Mouse (Mus musculus) CD4-positive helper T cell, adult 2 months (primary cell): Measurements from ENCODE around the gene Serpinf2.
"Not testable (repeated sequence)": the region's sequence is repeated elsewhere in the genome, so short reads cannot be mapped to it uniquely, and the experiment has no call there.

Experiments
- DNase-seq: peaks from one replicate; pipeline ENCODE4 v3.0.0-alpha.2; 2012; ENCODE audit warnings: low read depth, missing footprints, low spot score

Gene Serpinf2

GRCm38 (mm10) chr11:75459751-75460102, 20.3 kb upstream of the Serpinf2 start:
- no peak for DNase-seq

DNA sequence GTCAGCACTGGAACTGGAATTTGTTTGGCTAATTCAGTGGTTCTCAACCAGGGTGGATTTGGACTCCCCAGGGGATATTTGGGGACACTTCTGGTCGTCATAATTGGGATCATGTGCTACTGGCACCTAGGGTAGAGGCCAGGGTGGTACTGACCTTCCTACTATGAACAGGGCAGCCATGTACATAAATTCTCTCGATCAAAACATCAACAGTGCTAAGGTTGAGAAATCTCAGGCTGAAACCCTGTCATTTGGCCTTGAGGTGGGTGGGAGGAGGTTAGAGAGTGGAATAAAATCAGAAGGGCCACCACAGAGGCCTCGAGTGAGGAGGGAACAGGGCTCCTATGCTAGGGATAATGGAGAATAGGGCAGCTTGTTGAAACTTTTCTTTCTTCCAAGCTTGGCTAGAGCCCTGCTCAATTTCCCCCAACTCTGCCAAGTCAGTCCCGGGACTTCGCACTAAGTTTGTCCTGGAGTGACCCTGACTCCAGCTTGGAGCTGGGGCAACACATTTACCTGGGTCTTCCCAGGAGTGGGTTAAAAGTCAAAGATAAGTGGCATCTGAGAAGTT, 19.8 kb upstream of the Serpinf2 start:
- no peak for DNase-seq

DNA sequence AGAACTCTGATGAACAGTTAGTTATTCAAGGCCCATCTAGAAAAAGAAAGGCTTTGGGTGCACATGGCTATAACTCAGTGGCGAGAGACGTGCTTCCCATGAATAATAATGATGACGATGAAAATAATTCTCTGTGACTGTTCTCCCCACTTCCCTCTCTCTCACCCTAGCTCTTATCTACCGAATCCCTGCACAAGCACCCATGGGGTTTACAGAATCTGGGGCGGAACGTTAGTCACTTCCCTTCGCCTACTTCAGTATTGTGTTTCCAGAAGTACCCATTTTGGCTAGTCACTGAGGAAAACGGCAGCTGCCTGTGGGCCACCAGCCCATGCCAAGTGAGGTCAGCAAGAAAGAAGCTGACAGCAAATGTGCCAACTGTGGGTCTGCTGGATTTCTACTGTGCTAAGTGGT, 19.2 kb upstream of the Serpinf2 start:
- DNase-seq, result peak; percentile 34

DNA sequence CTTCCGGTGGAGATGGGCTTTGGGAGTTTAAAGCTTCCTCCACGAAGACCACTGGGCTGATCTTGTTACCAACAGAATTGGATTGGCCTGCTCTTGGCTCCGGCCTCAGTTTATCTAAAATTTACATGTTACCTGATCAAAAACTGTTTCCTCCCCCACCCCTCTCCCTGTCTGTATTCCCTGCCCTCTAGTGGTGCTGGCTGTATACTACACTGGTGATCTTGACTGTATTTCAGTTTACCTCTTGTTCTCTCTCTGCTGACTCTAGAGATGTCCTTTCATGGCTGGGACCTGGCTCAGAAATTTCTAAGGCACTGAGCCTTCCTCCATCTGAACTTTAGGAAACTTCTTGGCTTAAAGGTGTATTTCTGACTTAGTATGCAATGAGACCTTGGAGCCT, 18.8 kb upstream of the Serpinf2 start:
- DNase-seq, result peak; percentile 67

- DNase-seq, result peak; percentile 22
Observed at GRCm38 (mm10) chr11:75456440-75456871, 17.1 kb upstream of the Serpinf2 start.

DNA sequence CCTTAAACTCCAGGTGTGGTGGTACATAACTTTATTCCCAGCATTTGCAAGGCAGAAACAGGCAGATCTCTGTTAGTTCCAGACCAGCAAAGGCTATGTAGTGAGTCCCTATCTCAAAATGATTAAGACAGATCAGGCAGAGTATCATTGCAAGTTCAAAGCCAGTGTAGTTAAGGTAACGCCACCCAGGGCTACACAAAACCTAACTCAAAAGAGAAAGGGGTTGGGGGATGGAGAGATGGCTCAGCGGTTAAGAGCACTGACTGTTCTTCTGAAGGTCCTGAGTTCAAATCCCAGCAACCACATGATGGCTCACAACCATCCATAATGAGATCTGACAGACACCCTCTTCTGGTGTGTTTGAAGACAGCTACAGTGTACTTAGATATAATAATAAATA, 16.6 kb upstream of the Serpinf2 start:
- not testable (repeated sequence) for DNase-seq

- DNase-seq, result peak; percentile 45
Observed at GRCm38 (mm10) chr11:75455041-75455736, 15.8 kb upstream of the Serpinf2 start.

GRCm38 (mm10) chr11:75453991-75454930, 14.9 kb upstream of the Serpinf2 start, which contains the start of gene Wdr81:
Gene Wdr81 (minus strand): TSS chr11:75454717.
- DNase-seq, result peak; percentile 91

DNA sequence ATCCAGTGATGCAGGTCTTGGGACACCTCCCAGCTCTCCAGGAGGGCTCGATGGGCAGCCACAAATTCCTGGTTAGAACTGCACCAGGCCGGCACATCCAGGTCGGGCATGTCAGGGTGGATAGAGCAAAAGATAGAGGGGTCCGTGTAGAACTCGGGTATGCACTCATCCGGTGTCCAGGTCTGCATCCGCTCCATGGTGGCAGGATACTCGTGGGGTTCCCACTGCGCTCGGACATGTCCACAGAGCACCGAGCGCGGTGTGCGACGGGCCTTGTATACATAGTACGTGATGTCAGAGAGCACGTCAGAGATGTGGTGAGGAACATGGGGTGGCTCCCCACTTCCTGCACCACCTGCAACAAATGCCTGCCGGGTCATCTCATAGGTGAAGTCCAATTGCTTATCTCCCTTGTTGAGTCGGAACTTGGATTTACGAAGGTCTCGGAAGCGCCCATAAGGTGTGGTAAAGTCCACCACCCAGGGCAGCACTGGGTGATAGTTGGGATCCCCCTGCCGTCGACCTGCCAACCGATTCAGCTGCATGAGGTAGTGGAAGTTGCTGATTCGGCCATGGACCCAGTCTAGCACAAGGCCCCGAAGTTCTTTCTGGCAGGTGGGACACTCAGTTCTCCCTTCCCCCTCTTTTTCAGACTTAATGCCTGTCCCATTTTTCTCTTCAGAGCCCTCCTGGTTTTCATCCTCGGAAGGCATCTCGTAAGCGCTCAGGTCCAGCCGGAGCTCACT, 13.6 kb upstream of the Serpinf2 start:
- DNase-seq, result no peak

- DNase-seq, result no peak
Observed at GRCm38 (mm10) chr11:75452081-75452480, 12.7 kb upstream of the Serpinf2 start.

- DNase-seq, result no peak
Observed at GRCm38 (mm10) chr11:75450936-75451335, 11.5 kb upstream of the Serpinf2 start.

- DNase-seq, result no peak
Observed at GRCm38 (mm10) chr11:75450304-75450908, 11.0 kb upstream of the Serpinf2 start.

- DNase-seq, result no peak
Observed at GRCm38 (mm10) chr11:75449695-75450094, 10.3 kb upstream of the Serpinf2 start.

DNA sequence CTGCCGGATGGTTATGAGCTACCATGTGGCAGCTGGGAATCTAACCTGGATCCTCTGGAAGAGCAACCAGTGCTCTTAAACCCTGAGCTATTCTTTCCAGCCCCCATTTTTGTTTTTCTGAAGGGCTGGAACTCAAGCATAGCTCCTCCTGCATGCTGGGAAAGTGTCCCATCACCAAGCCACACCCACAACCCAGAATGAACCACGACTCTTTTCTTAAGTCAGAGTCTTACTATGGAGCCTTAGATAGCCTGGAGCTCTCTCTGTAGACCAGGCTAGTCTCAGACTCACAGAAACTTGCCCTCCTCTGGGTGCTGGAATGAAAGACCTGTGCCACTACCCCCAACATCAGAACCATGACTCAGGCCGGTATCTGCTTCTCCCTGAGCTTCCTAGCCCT, 9.2 kb upstream of the Serpinf2 start:
- no peak for DNase-seq

DNA sequence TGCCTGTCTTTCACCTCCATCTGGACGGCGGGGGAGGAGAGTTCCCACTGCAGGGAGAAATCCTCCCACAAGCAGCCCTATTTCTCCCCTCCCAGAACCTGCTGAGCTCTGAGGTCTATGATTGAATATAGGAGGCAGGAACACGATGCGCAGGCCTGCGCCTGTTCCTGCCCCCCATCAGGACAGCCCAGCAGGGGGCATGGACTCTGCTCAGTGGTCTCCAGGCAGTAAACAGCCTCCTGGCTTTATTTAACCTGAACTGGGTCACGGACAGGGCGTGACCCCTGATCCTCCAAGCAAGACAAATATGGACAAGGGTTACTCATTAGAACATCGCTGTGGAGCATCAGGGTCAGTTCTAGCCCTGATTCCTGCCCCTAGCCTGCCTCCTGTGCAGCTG, 4.3 kb upstream of the Serpinf2 start:
- DNase-seq, result no peak

GRCm38 (mm10) chr11:75441601-75442000, 2.2 kb upstream of the Serpinf2 start:
- no peak for DNase-seq

DNA sequence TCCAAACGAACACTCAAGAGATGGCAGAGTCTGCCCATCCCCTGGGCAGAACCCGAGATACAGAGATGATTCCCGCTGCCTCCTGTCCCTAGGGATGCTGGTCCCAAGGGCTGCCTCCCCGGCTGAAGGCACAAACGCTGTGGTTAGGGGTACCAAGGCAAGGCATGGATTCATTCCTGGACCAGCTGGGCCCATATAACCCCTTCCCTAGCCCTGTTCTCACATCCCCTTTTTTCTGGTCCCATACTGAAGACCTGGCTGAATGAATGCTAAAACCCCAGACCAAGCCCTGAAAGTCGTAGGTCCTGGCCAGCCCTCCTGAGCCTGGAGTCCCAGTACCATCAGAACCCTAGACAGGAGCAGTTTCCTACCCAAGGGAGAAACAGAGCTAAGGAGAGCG, 1.6 kb upstream of the Serpinf2 start:
- DNase-seq, result no peak

DNA sequence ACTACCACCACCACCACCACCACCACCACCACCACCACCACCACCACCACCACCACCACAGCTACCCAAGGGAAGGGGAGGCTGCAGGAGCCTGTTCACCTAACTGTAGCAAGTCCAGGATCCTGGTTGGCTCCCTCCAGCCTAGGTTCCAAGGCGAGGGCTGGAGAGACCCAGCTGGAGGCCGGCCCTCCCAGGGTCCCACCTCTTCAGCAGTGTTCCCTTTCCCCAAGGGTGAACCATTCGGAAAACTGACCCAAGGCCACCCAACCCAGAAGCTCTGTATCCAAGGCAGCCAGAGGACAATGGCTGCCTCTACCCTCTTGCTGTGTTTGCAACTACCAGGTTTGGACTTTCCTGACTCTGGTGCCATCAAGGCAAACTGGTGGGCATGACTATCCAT, 560 bp upstream of the Serpinf2 start:
- no peak for DNase-seq

GRCm38 (mm10) chr11:75438804-75439203, 587 bp downstream of the Serpinf2 start:
- no peak for DNase-seq

- DNase-seq, result no peak
Observed at GRCm38 (mm10) chr11:75438194-75438593, 1.2 kb downstream of the Serpinf2 start.

- no peak for DNase-seq
Observed at GRCm38 (mm10) chr11:75434138-75434537, 5.3 kb downstream of the Serpinf2 start.
